Mouse (Mus musculus) kidney, postnatal 0 days (tissue): ENCODE measurements at regions not wholly inside any gene's neighbourhood (a gene's known extent, or its start where the extent isn't known, plus 50 kb on each side); places are given as distances from the start of the nearest gene placed in this dataset.
A peak's percentile ranks its signal among the peaks of the same experiment; 100 is the strongest.

Experiments used
- ATAC-seq: fragments of 200-750 bp; cut with Nextera tagmentation; replicated peaks from 2 replicates; pipeline ENCODE4 v1.8.0; 2017; ENCODE audit warnings: low read depth, moderate number of reproducible peaks, moderate TSS enrichment, moderate library complexity; ENCODE audit not compliant: low FRiP score
- DNase-seq: peaks from one replicate; pipeline ENCODE4 v3.0.0-alpha.2; 2016; ENCODE audit warnings: low spot score
- H3K27ac ChIP-seq: fragments of 300-500 bp; sonication (generic); 2 replicates; pipeline ENCODE4 v1.5.1; 2014; ENCODE audit warnings: mild to moderate bottlenecking
- H3K27me3 ChIP-seq: fragments of 300-500 bp; sonication (generic); 2 replicates; pipeline ENCODE4 v1.6.1; 2014; ENCODE audit warnings: low read length, mixed read lengths; ENCODE audit not compliant: insufficient read depth
- H3K36me3 ChIP-seq: fragments of 300-500 bp; sonication (generic); 2 replicates; pipeline ENCODE4 v1.6.1; 2014; ENCODE audit warnings: low read length, mixed read lengths; ENCODE audit not compliant: insufficient read depth
- H3K4me1 ChIP-seq: fragments of 300-500 bp; sonication (generic); replicated peaks from 2 replicates; pipeline ENCODE4 v1.6.1; 2014; ENCODE audit warnings: antibody characterized with exemption, low read length, mixed read lengths; ENCODE audit not compliant: insufficient read depth
- H3K4me2 ChIP-seq: fragments of 300-500 bp; sonication (generic); 2 replicates; pipeline ENCODE4 v1.6.1; 2014; ENCODE audit warnings: mild to moderate bottlenecking, low read length, moderate library complexity, mixed read lengths
- H3K4me3 ChIP-seq: fragments of 300-500 bp; sonication (generic); replicated peaks from 2 replicates; pipeline ENCODE4 v1.5.1; 2014; ENCODE audit warnings: low read depth, low read length
- H3K9ac ChIP-seq: fragments of 300-500 bp; sonication (generic); 2 replicates; pipeline ENCODE4 v1.6.1; 2014; ENCODE audit warnings: low read depth, low read length
- H3K9me3 ChIP-seq: fragments of 300-500 bp; sonication (generic); replicated peaks from 2 replicates; pipeline ENCODE4 v1.6.1; 2016; ENCODE audit warnings: low read length, inconsistent platforms, mixed read lengths
- CTCF ChIP-seq: IDR thresholded peaks from 2 replicates; pipeline ENCODE4 v1.5.1; 2016; ENCODE audit warnings: antibody characterized with exemption, low read depth, mild to moderate bottlenecking, moderate library complexity
- WGBS: fragments of 180-500 bp; shearing (Covaris S2); extraction: QIAGEN DNeasy Blood & Tissue Kit; methylation state at CpG from one replicate; pipeline ENCODE4 v1.1.7; 2014; 5-methylcytosine and 5-hydroxymethylcytosine counted together

DNA sequence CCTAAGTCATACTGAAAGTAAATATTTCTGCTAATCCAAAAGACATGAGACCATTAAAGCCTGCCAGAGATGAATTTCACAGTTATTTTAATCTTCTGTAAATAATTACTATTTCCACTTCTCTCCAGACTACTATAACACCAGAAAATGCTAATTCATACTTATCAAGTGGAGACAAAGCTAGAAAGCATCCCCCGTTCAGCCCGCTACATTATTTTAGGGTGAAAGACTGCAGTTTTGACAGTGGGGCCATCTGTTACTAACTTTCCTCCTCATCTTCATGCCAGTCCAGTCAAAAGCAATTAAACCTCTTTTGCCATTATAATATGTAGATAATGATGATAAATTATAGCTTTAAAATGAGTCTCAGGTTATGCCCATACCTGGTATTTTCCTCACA is 276.3 kb downstream of the Nedd1 start:
- no peak overlapping the region for H3K27ac ChIP-seq
- no peak overlapping the region for H3K9ac ChIP-seq
- no peaks in the 10 kb centered on the region for H3K27me3 ChIP-seq
- no peak for TF ChIP-seq CTCF
- H3K36me3 ChIP-seq = no peaks in the 10 kb centered on the region
- no peak overlapping the region for H3K4me3 ChIP-seq
- DNase-seq = no peak
- H3K9me3 ChIP-seq = no peaks in the 10 kb centered on the region
- ATAC-seq = no peak
- no peaks in the 10 kb centered on the region for H3K4me1 ChIP-seq
- H3K4me2 ChIP-seq = no peak overlapping the region
- WGBS = 92% methylated on average over 2 of the region's 2 CpGs

DNA sequence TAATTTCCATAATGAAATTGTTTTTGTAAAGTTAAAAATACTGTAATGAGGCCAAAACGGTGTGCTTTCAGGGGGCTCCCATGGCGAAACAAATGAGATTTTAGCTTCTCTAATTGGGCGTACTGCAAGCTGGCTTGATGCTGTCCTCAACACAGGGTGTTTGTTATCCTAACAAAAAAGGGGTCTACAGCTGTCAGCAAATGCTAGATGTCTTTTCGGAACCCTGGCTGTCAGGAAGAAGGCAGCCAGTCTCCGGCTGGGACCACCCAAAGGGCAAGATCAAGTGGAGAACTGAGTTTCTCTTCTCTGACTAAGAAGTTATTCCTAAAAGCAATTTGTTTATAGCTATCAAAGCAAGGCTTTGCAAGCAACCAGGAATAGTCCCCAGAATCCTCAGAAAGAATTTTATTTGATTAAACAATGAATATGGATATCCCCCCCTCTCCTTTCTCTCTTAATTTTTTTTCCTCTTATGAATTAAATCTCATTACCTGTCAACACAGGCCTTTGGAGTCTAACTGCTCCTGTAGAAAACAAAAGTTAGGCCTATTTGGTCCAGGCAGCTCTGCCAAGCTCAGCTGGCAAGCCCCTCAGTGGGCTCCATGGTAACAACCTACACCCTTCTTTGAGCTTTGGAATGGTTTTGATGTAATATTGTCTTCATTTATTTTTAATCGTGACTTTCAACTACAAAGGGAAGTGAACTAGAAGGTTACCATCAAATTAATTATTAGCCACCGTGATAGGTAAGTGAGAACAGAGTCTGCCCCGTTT is 283.4 kb downstream of the Nedd1 start:
- no peak for TF ChIP-seq CTCF
- H3K4me1 ChIP-seq = no peaks in the 10 kb centered on the region
- no peaks in the 10 kb centered on the region for H3K36me3 ChIP-seq
- no peak overlapping the region for H3K4me3 ChIP-seq
- no peak overlapping the region for H3K9ac ChIP-seq
- H3K27me3 ChIP-seq = no peaks in the 10 kb centered on the region
- no peak overlapping the region for H3K4me2 ChIP-seq
- WGBS = 55% methylated on average over 8 of the region's 8 CpGs
- ATAC-seq (no peak), DNase-seq (no peak)
- no peak overlapping the region for H3K27ac ChIP-seq
- H3K9me3 ChIP-seq = no peaks in the 10 kb centered on the region

- Histone ChIP-seq H3K9me3 (no peaks in the 10 kb centered on the region), H3K4me1 (no peaks in the 10 kb centered on the region), H3K36me3 (no peaks in the 10 kb centered on the region), H3K4me2 (no peak overlapping the region), H3K9ac (no peak overlapping the region), H3K27ac (no peak overlapping the region), H3K27me3 (no peaks in the 10 kb centered on the region), H3K4me3 (no peak overlapping the region)
- ATAC-seq (no peak), DNase-seq (no peak)
- no peak for TF ChIP-seq CTCF
- 48% methylated on average over 7 of the region's 7 CpGs for WGBS
These were observed 293.0 kb downstream of the Nedd1 start for GRCm38 (mm10) chr10:92429256-92429655.

- H3K4me3 ChIP-seq = no peak overlapping the region
- no peak overlapping the region for H3K4me2 ChIP-seq
- no peak overlapping the region for H3K9ac ChIP-seq
- H3K9me3 ChIP-seq = no peaks in the 10 kb centered on the region
- WGBS = 27% methylated on average over 4 of the region's 4 CpGs
- no peak overlapping the region for H3K27ac ChIP-seq
- TF ChIP-seq CTCF = no peak
- no peaks in the 10 kb centered on the region for H3K4me1 ChIP-seq
- ATAC-seq (no peak), DNase-seq (no peak)
- no peaks in the 10 kb centered on the region for H3K27me3 ChIP-seq
- no peaks in the 10 kb centered on the region for H3K36me3 ChIP-seq
These were observed 294.2 kb downstream of the Nedd1 start for GRCm38 (mm10) chr10:92428026-92428425.

GRCm38 (mm10) chr10:92426443-92426842 is 295.8 kb downstream of the Nedd1 start:
- DNase-seq = no peak
- Histone ChIP-seq H3K4me3 (no peak overlapping the region), H3K27ac (no peak overlapping the region), H3K36me3 (no peaks in the 10 kb centered on the region), H3K4me2 (no peak overlapping the region), H3K9me3 (no peaks in the 10 kb centered on the region), H3K27me3 (no peaks in the 10 kb centered on the region), H3K4me1 (no peaks in the 10 kb centered on the region), H3K9ac (no peak overlapping the region)
- ATAC-seq = no peak
- TF ChIP-seq CTCF = no peak
- 77% methylated on average over 6 of the region's 6 CpGs for WGBS

- Histone ChIP-seq H3K9ac (no peak overlapping the region), H3K36me3 (no peaks in the 10 kb centered on the region), H3K4me2 (no peak overlapping the region), H3K4me1 (0 out of 2 replicates have a peak, but pooled peaks cover 3% of the 10 kb centered on the region), H3K27me3 (no peaks in the 10 kb centered on the region), H3K9me3 (no peaks in the 10 kb centered on the region), H3K27ac (no peak overlapping the region), H3K4me3 (no peak overlapping the region)
- TF ChIP-seq CTCF = peak; percentile 36; the same call in 1 of the 2 replicates
- DNase-seq (peak; percentile 21), ATAC-seq (no peak)
- 57% methylated on average over 7 of the region's 7 CpGs for WGBS
These were observed 309.5 kb downstream of the Nedd1 start for GRCm38 (mm10) chr10:92412737-92413136.

DNA sequence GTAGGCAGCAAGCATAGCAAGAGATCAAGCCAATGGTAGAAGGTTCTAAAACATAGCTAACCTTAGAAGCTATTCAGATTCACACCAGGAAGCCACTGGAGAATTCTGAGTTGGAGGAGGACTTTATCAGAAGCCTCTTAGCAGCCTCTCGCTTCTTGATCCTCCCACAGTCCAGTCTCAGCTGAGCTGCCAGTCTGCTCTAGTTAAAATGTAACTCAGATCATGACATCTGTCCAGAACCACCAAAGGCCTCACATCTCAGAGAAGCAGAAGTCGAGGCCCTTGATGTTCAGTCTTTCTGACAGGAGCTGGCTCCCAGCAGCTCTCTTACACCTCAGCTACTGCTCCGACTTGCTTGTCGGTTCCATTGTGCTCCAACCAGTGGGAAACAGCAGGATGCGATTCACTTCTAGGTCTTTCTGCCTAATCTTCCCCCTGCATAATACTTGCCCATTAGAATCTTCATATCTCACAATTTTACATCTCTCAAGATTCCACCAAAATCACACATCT is 311.4 kb downstream of the Nedd1 start:
- H3K9ac ChIP-seq = no peak overlapping the region
- H3K36me3 ChIP-seq = no peaks in the 10 kb centered on the region
- DNase-seq = no peak
- 0 out of 2 replicates have a peak, but pooled peaks cover 3% of the 10 kb centered on the region for H3K4me1 ChIP-seq
- WGBS = 58% methylated on average over 5 of the region's 5 CpGs
- no peak overlapping the region for H3K4me2 ChIP-seq
- H3K4me3 ChIP-seq = no peak overlapping the region
- H3K27ac ChIP-seq = no peak overlapping the region
- H3K9me3 ChIP-seq = no peaks in the 10 kb centered on the region
- ATAC-seq = no peak
- TF ChIP-seq CTCF = no peak
- H3K27me3 ChIP-seq = no peaks in the 10 kb centered on the region
